Mouse (Mus musculus) large intestine, adult 2 months (tissue): ENCODE results near the gene Svs1. TPM values are rescaled to one million over a fixed set of nuclear protein-coding genes. Genes with fewer than 3 reads are reported as not detected.
"Not testable (repeated sequence)": the region's sequence is repeated elsewhere in the genome, so short reads cannot be mapped to it uniquely, and the experiment has no call there.

Experiments used
- DNase-seq: peaks from one replicate; pipeline ENCODE4 v3.0.0-alpha.2; 2012; ENCODE audit warnings: low read depth, low spot score
- WGBS: fragments of 180-500 bp; shearing (Covaris S2); methylation state at CpG from one replicate; pipeline ENCODE4 v1.1.7; 2018; 5-methylcytosine and 5-hydroxymethylcytosine counted together
- polyA plus RNA-seq: library from polyadenylated mRNA; depleted of rRNA; stranded (reverse); fragments of >200 nt; gene quantifications from 2 replicates; pipeline ENCODE4 v1.2.3, GENCODE M21; 2012; rRNA removed

Gene Svs1
- not detected in 2 replicates for polyA plus RNA-seq

DNA sequence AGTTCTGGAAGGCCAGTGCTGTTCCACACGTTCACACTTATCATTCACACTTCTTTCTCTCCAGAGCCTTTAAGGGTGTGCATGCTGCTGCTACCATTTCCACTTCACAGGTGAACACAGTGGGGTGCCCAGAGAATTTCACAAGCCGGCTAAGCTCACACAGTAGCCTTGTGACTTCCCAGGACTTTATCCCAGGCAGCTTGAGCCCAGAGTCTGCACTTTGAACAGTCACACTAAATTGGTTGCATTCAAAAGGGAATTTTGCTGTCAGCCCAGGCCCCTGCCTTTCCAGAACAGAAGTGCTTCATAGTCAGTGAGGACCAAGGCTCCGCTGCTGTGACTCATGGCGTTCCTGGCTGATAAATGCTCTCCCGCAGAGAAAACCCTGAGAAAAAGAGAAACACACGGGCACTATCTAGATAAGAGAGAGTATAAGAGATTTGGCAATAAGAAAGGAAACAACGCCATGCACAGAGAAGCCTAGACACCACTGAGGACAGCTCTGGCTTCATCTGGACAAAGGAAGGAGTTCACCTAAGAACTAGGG lies at the start of gene Svs1:
Gene Svs1, plus strand, starts transcription at position 418 of the 547 bp plus-strand sequence.
- 51% methylated on average over 7 of the region's 7 CpGs for WGBS
- no peak for DNase-seq

DNA sequence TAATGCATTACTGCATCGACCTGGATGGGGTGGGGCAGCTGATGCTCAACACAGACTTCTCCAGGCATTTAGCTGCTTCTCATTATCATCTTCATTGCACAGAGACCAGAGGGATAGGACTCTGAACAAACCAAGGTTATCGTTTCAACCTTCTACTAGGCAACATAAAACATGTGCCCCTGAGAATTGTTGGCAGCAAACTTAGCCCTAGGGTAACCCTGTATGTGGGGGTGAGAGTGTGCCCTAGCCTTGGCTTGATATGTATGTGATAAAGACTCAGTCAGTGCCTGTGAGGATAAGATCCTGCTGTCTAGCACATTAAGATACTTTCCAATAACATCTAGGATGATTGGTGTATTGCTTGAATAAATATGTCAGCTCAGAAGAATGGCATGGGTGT lies 37.1 kb upstream of the Svs1 start:
- 70% methylated on average over 2 of the region's 2 CpGs for WGBS
- DNase-seq, result no peak

DNA sequence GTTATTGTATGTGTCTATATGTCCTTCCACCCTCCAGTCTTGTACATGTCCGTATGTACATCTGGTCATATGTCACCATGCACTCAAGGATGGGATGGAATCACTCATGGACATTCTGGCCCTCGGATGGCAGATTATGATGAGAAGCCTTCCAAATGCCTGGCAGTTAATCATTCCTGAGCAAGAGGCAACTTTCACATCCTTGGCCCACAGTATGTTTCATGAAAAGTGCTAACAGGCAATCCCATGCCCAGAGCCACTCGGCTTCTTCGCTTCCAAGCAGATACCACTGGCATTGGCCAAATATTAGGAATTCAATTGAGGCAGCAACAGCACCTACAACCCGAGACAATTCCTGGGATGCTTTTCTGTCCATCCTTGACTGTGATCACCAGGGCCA lies 36.0 kb upstream of the Svs1 start:
- WGBS, result 90% methylated on average over 5 of the region's 5 CpGs
- DNase-seq, result no peak

DNA sequence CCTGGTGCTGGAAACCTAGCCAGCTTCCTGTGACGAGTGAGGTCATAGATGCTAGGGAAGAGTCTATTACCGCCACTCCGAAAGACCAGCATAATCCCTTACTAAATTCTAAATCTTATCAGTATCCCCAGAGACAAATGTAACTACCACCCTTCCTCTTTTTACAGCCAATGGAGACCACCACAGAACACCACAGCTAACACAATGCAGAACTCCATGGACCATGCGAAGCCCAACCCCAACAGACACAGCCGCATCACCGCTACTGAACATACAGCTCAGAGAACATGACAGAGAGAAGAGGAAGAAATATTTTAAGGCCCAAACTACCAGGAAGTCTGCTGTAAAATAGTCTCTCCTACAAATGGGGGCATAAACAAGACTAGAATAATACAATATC lies 35.0 kb upstream of the Svs1 start:
- DNase-seq, result no peak
- WGBS, result 88% methylated on average over 6 of the region's 6 CpGs

DNA sequence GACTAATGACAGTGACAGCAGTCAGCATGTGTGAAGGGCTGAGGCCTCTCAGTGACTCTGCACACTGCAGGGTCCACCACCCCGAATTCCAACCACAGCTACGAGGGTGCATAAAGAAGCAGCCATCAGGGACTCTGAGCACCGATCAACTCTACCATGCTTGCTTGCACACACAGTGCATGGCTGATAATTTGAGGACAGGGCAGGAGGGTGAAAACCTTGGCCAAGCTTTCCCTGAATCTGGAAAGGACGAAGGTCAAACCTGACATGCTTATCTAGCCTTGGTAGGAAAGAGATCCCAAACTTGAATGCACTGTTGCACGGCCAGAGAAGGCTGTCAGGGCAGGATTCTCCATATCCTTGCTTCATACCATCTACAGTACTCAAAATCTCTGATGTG lies 33.4 kb upstream of the Svs1 start:
- WGBS, result 90% methylated on average over 5 of the region's 5 CpGs
- DNase-seq, result no peak

DNA sequence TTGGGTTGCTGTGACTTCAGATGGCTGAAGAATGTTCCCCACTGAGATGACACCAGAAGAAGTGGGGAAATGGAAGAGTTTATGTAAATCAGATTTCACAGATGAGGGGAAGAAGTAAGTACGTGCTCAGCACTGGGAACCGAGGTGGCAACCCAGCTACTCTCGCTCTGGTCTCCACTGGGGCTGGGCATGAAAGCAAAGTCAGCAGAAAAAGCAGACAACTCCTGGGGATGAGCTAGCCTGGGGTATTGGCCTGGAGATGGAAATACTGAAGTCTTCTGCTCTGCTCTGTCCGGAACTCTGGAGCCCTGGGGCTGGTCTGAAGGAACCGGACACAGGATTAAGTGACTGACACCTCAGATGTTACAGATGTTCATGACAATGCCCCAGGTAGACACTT lies 32.5 kb upstream of the Svs1 start:
- 91% methylated on average over 5 of the region's 5 CpGs for WGBS
- DNase-seq, result no peak

DNA sequence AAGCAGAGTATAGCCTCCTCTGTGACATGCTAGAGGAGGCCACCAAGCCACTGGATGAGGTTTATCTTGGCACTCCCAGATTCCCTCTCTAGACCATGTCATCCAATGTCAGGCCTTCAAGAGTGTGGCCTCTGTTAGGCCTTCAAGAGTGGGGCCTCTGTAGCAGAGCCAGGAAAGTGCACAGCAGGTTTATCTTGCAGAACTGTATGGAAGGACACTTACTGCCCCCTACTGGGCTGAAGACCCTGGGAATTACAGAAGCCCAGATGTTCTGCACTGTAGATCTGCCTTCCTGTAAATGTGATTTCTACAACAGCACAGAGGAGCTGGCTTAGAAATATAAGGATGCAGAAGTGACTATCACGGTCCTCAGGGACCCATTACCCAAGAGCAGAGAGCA lies 31.7 kb upstream of the Svs1 start:
- DNase-seq, result peak; percentile 35
- WGBS, result 21% methylated on average over 1 of the region's 1 CpGs

DNA sequence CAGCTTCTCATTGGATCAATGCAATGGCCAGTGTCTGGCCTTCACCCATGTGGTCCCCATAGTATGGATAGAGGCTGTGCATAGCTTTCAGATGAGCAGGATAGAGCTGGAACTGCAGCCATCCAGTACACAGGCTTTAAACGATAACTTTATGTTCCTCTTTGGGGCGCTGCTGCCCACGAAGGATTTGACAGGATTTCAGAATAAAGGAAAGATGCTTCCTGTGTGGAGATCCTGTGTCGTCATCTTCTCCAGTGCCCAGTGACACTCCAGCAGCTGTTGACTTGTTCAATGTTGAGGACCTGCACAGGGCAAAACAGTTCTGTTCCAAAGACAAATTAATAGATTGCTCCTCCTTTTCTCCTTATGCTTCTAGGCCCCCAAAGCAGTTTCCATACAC lies 29.9 kb upstream of the Svs1 start:
- 68% methylated on average over 4 of the region's 4 CpGs for WGBS
- no peak for DNase-seq

DNA sequence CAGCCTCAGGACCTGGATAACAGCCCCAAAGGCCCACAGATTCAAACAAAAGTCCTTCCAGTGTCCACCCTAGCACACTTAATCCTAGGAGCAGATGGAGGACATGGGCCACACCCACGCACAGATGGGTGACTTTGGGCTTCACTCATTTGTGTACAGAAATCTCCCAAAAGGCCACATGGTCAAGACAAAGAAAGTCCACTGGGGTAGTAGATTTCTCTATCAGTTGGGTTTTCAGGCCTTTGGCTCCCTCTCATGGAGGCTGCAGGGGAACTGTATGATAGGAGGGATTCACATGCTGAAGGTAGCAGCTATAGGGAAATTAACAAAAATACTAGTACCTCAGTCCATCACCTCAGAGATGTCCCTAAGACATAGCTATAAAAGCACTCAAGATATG lies 28.6 kb upstream of the Svs1 start:
- no peak for DNase-seq
- 28% methylated on average over 1 of the region's 1 CpGs for WGBS

DNA sequence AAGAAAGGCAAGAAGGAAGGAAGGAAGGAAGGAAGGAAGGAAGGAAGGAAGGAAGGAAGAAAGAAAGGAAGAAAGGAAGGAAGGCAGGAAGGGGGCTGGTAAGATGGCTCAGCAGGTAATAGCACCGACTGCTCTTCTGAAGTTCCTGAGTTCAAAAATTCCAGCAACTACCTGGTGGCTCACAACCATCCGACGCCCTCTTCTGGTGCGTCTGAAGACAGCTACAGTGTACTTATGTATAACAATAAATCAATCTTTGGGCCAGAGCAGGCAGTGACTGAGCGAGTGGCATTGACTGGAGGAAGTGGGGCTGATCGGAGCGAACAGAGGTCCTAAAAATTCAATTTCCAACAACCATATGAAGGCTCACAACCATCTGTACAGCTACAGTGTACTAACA lies 27.5 kb upstream of the Svs1 start:
- WGBS, result 12% methylated on average over 7 of the region's 7 CpGs
- not testable (repeated sequence) for DNase-seq

DNA sequence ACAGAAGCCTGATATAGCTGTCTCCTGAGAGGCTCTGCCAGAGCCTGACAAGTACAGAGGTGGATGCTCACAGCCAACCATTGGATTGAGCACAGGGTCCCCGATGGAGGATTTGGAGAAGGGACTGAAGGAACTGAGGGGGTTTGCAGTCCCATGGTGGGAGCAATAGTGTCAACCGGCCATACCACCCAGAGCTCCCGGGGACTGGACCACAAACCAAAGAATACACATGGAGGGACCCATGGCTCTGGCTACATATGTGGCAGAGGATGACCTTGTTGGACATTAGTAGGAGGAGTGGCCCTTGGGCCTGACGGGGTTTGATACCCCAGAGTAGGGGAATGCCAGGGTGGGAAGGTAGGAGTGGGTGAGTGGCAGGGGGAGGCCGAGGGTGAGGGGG lies 20.0 kb upstream of the Svs1 start:
- DNase-seq, result not testable (repeated sequence)
- WGBS, result 92% methylated on average over 5 of the region's 5 CpGs

DNA sequence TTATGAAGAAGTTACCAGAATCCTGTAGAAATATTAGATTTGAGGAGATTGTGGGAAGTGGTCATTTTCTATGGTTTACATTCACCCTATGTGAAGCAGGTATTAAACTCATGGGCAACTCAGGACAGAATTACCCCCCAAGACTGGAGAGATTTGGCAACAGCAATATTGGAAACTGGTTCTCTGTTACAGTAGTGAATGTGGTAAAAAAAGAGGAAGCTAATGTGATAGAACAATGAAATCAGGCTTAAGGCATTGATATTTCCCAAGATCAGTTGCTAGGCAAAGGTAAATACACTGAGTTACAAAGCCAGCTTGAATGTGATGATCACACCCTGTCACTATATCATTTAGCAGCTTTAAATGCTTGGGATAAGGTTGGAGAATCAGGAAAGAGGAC lies 18.8 kb upstream of the Svs1 start:
- DNase-seq, result no peak

DNA sequence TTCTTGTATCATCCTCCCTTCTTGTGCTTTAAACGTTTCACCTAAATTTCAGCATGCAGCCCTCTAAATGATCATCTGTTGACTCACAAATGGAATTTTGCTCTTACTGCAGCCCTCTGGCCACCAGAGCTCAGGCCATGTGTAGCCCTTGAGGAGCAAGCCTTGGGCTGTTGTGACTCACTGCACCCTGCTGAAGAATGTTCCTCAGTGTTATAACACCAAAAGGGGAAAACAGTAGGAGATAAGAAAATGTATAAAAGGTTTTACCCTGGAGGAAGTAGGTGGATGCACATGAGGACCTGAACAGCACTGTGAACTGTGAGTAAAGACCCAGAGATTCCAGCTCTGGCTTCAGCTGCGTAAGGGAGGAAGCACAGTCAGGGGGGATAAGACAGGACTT lies 12.0 kb upstream of the Svs1 start, which contains the start of gene Doxl2:
Gene Doxl2, plus strand, starts transcription at position 301 of the 400 bp plus-strand sequence.
- WGBS, result 75% methylated on average over 2 of the region's 2 CpGs
- no peak for DNase-seq

DNA sequence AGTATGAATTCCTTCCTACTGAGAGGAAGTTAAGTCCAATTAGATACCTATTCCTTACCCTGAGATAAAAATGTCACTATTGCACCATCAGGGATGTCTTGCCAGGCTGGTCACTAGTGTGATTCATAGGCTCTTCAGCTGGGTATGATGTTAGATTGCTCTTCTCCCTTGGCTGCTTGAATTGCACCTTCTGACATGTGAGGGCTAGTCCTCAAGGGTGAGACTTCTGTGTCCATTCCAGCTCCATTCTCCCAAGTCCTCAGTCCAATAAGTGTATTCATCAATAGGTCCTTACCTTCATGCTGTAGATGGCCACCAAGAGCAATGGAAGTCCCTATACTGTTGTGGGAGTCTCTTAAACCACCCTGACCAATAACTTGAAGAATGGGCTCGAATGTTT lies 7.0 kb upstream of the Svs1 start:
- WGBS, result 60% methylated on average over 1 of the region's 1 CpGs
- DNase-seq, result no peak

DNA sequence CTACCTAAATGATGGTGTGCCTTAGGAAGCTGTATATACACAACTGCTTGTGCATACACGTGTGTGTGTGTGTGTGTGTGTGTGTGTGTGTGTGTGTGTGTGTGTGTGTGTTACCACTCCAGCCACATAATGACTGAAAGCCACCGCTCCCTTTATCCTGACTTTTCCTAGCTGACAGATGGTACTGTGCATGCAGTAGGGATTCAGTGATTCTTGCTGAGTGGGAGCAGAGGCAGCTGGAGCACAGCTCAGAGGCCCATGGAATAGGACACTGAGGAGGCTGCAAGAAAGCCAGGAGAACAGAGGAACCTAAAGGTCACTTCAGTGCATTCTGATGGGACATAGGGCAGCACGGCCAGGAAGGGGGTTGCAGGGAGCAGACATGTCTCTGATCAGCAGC lies 4.4 kb upstream of the Svs1 start:
- 64% methylated on average over 3 of the region's 3 CpGs for WGBS
- no peak for DNase-seq

DNA sequence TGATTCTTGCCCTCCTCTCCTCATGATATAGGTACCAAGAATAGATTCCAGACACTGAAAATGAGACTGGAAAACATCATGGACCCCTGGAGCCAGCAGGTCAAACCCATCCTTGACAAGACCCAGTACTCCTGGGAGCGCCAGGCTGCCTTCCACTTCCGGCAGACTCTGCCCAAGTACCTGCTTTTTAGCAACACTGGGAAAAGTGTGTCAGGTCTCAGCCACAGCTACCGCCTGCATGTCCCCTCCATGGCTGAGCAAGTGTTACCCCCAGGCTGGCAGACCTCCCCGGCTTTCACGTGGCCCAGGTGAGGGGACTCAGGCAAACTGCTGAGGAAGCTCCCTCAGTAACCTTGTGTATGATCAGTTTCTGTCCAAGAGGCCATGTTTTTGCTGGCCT lies 3.3 kb downstream of the Svs1 start:
- DNase-seq, result no peak
- 91% methylated on average over 5 of the region's 5 CpGs for WGBS

DNA sequence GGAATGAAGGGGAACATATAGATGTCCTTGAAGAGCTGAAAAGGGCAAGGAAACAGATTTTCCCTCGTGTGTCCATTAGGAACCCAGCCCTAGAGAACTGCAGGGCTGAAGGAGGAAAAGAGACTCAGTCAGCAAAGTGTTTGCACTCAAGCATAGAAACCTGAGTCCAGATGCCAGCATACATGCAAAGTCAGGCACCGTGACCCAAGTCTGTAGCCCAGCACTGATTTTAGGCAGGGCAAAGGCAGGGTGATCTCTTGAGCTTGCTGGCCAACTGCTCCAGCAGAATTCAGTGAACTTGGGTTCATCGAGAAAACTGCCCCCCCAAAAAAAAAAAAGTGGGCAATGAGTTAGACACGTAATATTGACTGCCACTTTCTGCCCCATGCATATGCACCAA lies 5.3 kb downstream of the Svs1 start:
- DNase-seq, result no peak
- 72% methylated on average over 4 of the region's 4 CpGs for WGBS

DNA sequence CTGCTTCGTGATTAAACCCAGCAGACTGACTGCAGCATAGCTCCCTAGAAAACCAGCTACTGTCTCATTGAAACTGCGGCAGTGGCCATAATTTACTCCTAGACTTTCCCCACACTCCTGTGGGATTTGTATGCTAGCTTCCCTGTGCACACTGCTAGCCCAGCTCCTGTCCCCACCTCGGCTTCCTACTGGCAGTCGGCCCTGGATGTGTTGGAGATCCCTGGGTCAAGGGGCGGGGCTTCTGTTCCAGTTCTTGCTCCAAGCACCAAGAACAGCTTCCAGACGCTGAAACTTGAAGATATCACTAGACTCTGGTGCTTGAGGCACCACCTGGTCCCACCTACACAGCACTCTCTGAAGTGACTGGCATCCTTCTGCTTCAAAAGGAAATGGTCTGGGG lies 11.5 kb downstream of the Svs1 start:
- WGBS, result 51% methylated on average over 6 of the region's 6 CpGs
- no peak for DNase-seq

DNA sequence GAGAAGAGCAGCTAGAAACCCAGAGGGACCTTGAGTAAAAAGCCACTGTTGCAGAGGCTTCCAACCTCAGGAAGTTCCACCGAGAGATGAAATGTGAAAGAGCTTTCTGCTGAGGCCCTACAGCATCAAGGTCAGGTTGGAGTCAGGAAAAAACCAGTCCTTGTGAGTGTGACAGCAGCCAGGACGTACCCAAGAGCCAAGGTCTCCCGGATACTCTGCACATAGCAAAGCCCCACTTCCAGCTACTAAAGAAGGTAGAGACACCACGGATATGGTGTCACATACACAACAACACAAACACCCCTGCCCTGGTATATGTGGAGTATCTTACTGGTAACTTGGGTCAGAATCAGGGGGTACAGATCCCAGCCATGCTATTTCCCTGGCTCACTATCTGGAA lies 12.1 kb downstream of the Svs1 start:
- WGBS, result 95% methylated on average over 4 of the region's 4 CpGs
- DNase-seq, result no peak

DNA sequence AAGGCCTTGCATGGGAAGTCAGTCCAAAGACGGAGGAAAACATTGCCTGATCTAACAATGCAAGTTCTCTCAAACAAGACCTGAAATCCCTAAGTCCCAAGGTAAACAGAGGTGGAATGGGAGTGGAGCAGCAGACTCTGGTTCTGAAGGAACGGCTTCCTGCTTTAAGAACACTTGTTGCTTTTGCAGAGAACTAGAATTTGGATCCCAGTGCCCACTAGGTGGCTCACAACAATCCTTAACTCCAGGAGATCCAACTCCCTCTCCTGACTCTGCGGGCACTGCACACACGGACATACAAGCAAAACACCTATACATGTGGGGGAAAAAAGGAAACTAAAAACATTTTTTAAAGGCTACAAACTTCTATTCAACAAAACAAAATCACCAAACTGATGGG lies 16.7 kb downstream of the Svs1 start:
- DNase-seq, result no peak

DNA sequence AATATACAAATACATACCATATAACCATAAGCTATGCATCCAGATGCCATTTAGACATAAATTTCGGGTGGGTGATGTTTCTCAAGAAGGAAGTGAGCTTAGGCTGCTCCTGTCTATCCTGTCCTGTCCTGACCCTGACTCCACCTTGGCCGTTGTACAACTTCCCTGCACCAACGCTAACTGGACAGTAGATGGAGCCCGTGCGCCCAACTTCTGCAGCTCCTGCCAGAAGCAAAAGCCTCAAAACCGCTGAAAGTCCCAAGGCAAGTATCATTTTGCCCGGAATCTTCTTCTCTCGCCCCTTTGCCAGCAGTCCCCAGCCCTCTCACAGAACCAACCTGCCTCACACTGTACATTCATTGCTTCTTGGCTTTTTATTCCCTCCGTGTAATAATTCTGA lies 21.3 kb downstream of the Svs1 start:
- peak; percentile 44 for DNase-seq
- under 1% methylated on average over 9 of the region's 9 CpGs for WGBS

More for the DNA sequence above, 16.7 kb downstream of the Svs1 start:
- WGBS, result 23% methylated on average over 4 of the region's 4 CpGs

DNA sequence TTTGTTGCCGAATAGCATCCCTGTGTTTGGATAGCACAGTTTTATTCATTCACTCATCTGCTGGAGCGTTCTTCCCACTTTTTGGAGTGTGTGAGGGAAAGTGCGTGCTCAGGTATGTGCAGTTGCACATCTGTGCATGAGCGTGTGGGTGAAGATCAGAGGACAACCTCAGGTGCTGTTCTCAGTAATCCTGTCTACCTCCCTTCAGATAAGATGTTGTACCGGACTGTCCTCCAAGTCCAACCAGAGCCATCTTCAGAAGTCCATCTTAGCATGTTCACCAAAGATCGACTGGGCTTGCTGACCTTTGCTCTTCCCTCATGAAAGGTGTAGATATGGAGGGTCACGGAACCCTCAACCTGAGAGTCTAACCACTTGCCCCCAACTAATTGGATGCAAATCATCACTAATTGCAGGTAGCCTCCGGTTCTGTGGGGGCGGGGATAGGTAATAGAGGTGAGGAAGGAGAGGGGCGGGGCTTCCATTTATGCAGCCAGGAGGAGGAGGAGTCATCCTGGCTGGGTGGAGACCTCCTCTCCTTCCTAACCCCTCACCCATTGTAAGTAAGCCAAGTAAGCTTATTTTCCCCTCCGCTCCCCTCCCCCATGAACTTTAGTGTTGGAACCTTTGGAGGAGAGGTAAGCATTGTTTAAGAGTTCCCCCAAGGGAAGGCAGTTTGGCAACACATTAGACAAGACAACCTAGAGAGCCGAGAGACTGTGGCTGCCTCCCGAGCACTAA lies 21.9 kb downstream of the Svs1 start:
- WGBS, result 17% methylated on average over 13 of the region's 13 CpGs
- no peak for DNase-seq
